Mouse (Mus musculus) kidney, embryonic 14.5 days (tissue): Measurements from ENCODE around the gene Olfr224. TPM values are rescaled to one million over a fixed set of nuclear protein-coding genes. Genes with fewer than 3 reads are reported as not detected.

ENCODE experiments used
- ATAC-seq: fragments of 200-750 bp; cut with Nextera tagmentation; 2 replicates; pipeline ENCODE4 v1.8.0; 2017; ENCODE audit warnings: moderate number of reproducible peaks, mild to moderate bottlenecking, moderate TSS enrichment, moderate library complexity; ENCODE audit not compliant: low FRiP score, low TSS enrichment
- H3K27ac ChIP-seq: fragments of 300-500 bp; sonication (generic); 2 replicates; pipeline ENCODE4 v1.5.1; 2014; ENCODE audit warnings: low read depth, mild to moderate bottlenecking, low read length, moderate library complexity, mixed read lengths
- H3K27me3 ChIP-seq: fragments of 300-500 bp; sonication (generic); 2 replicates; pipeline ENCODE4 v1.6.1; 2014; ENCODE audit warnings: mild to moderate bottlenecking, low read length; ENCODE audit not compliant: control insufficient read depth, insufficient read depth
- H3K36me3 ChIP-seq: fragments of 300-500 bp; sonication (generic); 2 replicates; pipeline ENCODE4 v1.6.1; 2014; ENCODE audit warnings: low read length, mixed read lengths; ENCODE audit not compliant: control insufficient read depth, insufficient read depth
- H3K4me1 ChIP-seq: fragments of 300-500 bp; sonication (generic); 2 replicates; pipeline ENCODE4 v1.6.1; 2014; ENCODE audit warnings: low read length, mixed read lengths; ENCODE audit not compliant: control insufficient read depth, insufficient read depth
- H3K4me2 ChIP-seq: fragments of 300-500 bp; sonication (generic); replicated peaks from 2 replicates; pipeline ENCODE4 v1.6.1; 2014; ENCODE audit warnings: low read depth, mild to moderate bottlenecking, low read length
- H3K4me3 ChIP-seq: fragments of 300-500 bp; sonication (generic); 2 replicates; pipeline ENCODE4 v1.5.1; 2014; ENCODE audit warnings: mild to moderate bottlenecking, low read length
- H3K9ac ChIP-seq: fragments of 300-500 bp; sonication (generic); 2 replicates; pipeline ENCODE4 v1.6.1; 2014; ENCODE audit warnings: low read depth, mild to moderate bottlenecking, low read length, moderate library complexity
- H3K9me3 ChIP-seq: fragments of 300-500 bp; sonication (generic); 2 replicates; pipeline ENCODE4 v1.6.1; 2016; ENCODE audit warnings: low read length; ENCODE audit not compliant: control insufficient read depth
- WGBS: fragments of 180-500 bp; shearing (Covaris S2); extraction: QIAGEN DNeasy Blood & Tissue Kit; methylation state at CpG from one replicate; pipeline ENCODE4 v1.1.7; 2014; 5-methylcytosine and 5-hydroxymethylcytosine counted together
- polyA plus RNA-seq: library from polyadenylated mRNA; unstranded; fragments of >200 nt; fragmentation: Nextera tagmentation; extraction: Ambion mirVana; gene quantifications from 2 replicates; pipeline ENCODE4 v1.2.1, GENCODE M21; 2014

Gene Olfr224
- not detected in 2 replicates for polyA plus RNA-seq

DNA sequence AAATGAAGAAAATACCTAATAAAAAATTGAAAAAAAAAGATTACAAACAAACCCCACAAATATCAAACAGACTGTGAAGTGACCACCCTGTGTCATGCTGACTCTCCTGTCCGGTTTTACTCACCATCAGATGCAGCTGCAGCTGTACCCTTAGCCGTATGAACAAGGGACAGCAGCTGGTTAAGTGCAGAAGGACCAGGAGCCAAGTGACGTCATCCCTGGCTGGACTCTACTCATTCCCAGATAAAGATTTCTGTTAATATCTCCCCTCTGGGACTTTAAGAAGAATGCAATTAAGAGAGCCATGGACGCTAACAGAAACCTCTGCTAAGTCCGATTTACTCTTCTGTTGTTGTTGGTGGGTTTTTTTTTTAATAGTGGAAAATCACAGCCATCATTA lies at the start of gene Olfr224:
Olfr224 (minus strand) TSS at position 149 of the 400 bp plus-strand sequence.
- Histone ChIP-seq H3K36me3 (no peaks in the 10 kb centered on the region), H3K9ac (no peak within 1 kb of the TSS), H3K4me3 (no peak within 1 kb of the TSS), H3K9me3 (no peaks in the 10 kb centered on the region), H3K4me2 (no peak within 1 kb of the TSS), H3K27me3 (no peaks in the 10 kb centered on the region), H3K4me1 (no peaks in the 10 kb centered on the region), H3K27ac (no peak within 1 kb of the TSS)
- WGBS, result 81% methylated on average over 5 of the region's 5 CpGs
- no peak for ATAC-seq

DNA sequence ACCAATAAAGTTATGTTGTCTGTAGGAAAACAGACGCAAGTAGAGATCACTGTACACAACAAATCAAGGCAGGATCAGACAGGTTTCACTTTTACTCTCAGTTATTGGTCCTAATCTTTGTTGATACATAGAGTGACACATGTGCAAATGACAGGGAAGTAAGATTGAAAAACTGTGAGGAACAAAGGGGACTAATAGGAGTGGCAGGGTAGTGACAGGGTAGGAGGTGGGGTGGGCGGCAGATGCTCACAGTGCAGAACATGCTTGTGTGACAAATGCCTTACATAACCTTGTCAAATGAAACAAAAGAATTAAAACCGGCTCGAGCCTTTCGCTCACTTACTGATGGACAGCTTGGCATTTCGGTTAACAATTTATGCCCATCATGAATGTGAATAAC lies 48.4 kb upstream of the Olfr224 start:
- no peaks in the 10 kb centered on the region for H3K27me3 ChIP-seq
- no peaks in the 10 kb centered on the region for H3K9me3 ChIP-seq
- WGBS, result 79% methylated on average over 6 of the region's 6 CpGs
- no peaks in the 10 kb centered on the region for H3K36me3 ChIP-seq
- no peak overlapping the region for H3K4me2 ChIP-seq
- H3K4me1 ChIP-seq, result no peaks in the 10 kb centered on the region
- no peak overlapping the region for H3K9ac ChIP-seq
- no peak overlapping the region for H3K27ac ChIP-seq
- H3K4me3 ChIP-seq, result no peak overlapping the region
- ATAC-seq, result no peak

GRCm38 (mm10) chr11:58618369-58618768 lies 48.0 kb upstream of the Olfr224 start:
- no peak overlapping the region for H3K4me2 ChIP-seq
- 77% methylated on average over 3 of the region's 3 CpGs for WGBS
- no peak overlapping the region for H3K27ac ChIP-seq

DNA sequence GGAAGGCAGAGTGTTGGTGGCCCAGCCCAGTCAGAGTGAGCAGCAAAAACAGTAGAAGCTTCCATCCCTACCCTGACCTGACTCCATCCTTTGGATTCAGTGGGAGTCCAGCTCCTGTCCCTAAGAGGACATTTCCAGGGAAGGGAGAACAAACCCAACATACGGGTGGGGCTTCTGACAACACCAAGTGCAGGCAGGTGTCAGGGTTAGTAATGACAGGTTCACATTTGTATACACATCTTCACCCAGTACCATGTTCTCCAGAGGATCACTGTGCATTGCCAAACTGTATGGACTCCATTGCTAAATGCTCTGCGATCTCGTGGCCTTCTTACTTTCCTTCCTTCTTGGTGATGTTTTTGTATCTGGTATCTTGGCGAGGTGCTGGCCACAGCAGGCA lies 45.6 kb upstream of the Olfr224 start, which contains the start of gene 2210407C18Rik:
2210407C18Rik (minus strand) TSS at position 101 of the 400 bp plus-strand sequence.
- no peak within 1 kb of the TSS for H3K27ac ChIP-seq
- no peaks in the 10 kb centered on the region for H3K36me3 ChIP-seq
- WGBS, result 95% methylated on average over 4 of the region's 4 CpGs
- H3K4me3 ChIP-seq, result no peak within 1 kb of the TSS
- H3K4me2 ChIP-seq, result no peak within 1 kb of the TSS
- no peaks in the 10 kb centered on the region for H3K4me1 ChIP-seq
- H3K9ac ChIP-seq, result no peak within 1 kb of the TSS
- no peaks in the 10 kb centered on the region for H3K27me3 ChIP-seq
- H3K9me3 ChIP-seq, result no peaks in the 10 kb centered on the region
- ATAC-seq, result no peak

More at GRCm38 (mm10) chr11:58618369-58618768, 48.0 kb upstream of the Olfr224 start:
- Histone ChIP-seq H3K9me3 (no peaks in the 10 kb centered on the region), H3K4me1 (no peaks in the 10 kb centered on the region), H3K9ac (no peak overlapping the region), H3K27me3 (no peaks in the 10 kb centered on the region), H3K4me3 (no peak overlapping the region), H3K36me3 (no peaks in the 10 kb centered on the region)
- no peak for ATAC-seq

DNA sequence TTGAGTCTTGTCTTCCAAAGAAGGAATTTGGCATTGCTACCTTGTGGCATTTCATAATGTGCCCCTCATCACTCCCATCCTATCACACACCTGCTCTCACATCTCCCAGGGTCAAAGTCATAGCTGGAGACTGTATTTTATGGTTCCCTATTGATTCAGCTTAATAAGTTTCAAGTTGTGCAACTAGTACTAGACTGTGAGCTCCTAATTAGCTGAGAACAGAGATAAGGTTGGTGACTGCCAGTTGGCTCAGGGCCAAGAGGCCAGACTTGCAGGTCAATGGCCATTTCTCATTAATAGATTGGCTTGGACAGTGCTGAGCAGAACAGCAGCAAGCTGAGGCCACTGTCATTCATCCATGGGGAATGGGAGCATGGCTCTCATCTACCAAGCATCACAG lies 44.2 kb upstream of the Olfr224 start:
- Histone ChIP-seq H3K9me3 (no peaks in the 10 kb centered on the region), H3K9ac (no peak overlapping the region), H3K4me2 (no peak overlapping the region), H3K4me3 (no peak overlapping the region), H3K4me1 (no peaks in the 10 kb centered on the region), H3K27ac (no peak overlapping the region), H3K27me3 (no peaks in the 10 kb centered on the region), H3K36me3 (no peaks in the 10 kb centered on the region)
- ATAC-seq, result no peak

DNA sequence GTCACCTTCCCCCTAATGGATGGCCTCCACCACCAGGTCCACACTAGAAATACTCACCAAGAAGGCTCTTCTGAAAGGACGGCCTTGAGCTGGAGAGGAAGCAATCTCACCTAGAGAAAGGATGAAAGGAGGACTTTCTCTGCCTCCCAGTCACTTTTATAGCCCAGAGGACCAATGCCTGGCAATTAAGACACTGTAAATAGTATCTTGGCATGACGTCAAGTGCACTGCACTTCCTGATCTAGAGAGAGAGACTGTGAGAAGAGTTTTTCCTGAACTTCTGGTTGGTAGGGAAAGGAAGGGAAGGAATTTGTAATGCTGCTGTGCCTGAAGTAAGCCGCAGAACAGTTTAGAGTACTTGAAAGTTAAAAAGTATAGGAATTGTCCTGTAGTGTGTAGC lies 43.0 kb upstream of the Olfr224 start:
- no peaks in the 10 kb centered on the region for H3K36me3 ChIP-seq
- no peaks in the 10 kb centered on the region for H3K27me3 ChIP-seq
- H3K4me3 ChIP-seq, result no peak overlapping the region
- H3K9me3 ChIP-seq, result no peaks in the 10 kb centered on the region
- H3K27ac ChIP-seq, result no peak overlapping the region
- H3K4me2 ChIP-seq, result no peak overlapping the region
- no peaks in the 10 kb centered on the region for H3K4me1 ChIP-seq
- H3K9ac ChIP-seq, result no peak overlapping the region
- WGBS, result 46% methylated on average over 3 of the region's 3 CpGs
- no peak for ATAC-seq

DNA sequence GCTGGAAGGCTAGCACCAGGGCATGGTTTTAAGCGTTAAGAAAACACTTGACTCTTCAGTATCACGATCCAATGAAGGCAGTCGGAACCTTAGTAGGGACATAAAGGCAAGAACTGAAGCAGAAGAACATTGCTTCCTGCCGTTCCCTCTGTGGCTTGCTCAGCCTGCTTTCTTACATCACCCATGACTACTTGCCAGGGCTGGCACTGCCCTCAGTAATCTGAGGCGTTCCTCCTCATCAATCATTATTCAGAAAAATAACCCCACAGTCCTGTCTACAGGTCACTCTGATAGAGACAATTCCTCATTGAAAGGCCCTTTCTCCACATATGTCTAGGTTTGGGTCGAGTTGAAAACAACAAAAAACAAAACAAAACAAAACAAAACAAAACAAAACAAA lies 36.7 kb upstream of the Olfr224 start:
- 72% methylated on average over 6 of the region's 6 CpGs for WGBS
- H3K36me3 ChIP-seq, result no peaks in the 10 kb centered on the region
- H3K9me3 ChIP-seq, result 0 out of 2 replicates have a peak, but pooled peaks cover 2% of the 10 kb centered on the region
- H3K4me3 ChIP-seq, result no peak overlapping the region
- H3K27me3 ChIP-seq, result no peaks in the 10 kb centered on the region
- no peaks in the 10 kb centered on the region for H3K4me1 ChIP-seq
- no peak overlapping the region for H3K27ac ChIP-seq
- ATAC-seq, result no peak
- H3K4me2 ChIP-seq, result no peak overlapping the region
- H3K9ac ChIP-seq, result no peak overlapping the region

DNA sequence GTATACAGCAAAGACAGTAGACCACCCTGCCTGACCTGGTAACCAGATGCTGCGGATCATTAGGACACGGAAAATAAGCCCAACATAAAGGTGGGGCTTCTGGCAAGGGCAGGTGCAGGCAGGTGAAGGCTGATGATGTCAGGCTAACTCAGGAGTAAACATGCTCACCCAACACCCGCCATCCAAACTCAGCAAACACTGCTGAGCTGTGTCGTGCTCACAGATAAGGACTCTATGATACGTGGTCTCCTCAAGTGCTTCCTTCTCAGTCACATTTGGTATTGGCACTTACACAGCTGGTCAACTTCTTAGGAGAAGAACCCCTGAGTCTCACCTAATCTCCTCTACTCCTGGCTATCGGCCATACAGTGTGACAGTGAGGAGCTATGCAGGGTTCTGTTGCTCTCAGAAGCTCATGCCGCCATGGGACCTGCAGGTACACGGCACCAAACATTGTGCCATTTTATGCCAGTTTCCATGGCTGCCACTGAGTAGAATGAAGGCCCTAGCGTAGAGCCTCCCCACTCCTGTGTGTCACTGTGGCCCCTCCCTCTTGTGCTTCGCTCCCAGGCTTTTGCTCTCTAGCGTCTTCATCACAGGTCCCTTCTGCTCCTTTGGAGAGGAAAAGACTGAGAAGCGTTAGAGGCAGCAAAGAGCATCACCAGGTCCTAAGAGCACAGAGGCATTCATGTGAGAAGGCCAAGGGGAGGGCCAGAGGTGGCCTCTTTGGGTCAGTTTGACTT lies 36.0 kb upstream of the Olfr224 start:
- no peak for ATAC-seq
- Histone ChIP-seq H3K36me3 (no peaks in the 10 kb centered on the region), H3K4me3 (no peak overlapping the region), H3K4me2 (no peak overlapping the region), H3K27ac (no peak overlapping the region), H3K9ac (no peak overlapping the region), H3K4me1 (no peaks in the 10 kb centered on the region), H3K9me3 (0 out of 2 replicates have a peak, but pooled peaks cover 2% of the 10 kb centered on the region), H3K27me3 (no peaks in the 10 kb centered on the region)
- WGBS, result 84% methylated on average over 12 of the region's 12 CpGs

DNA sequence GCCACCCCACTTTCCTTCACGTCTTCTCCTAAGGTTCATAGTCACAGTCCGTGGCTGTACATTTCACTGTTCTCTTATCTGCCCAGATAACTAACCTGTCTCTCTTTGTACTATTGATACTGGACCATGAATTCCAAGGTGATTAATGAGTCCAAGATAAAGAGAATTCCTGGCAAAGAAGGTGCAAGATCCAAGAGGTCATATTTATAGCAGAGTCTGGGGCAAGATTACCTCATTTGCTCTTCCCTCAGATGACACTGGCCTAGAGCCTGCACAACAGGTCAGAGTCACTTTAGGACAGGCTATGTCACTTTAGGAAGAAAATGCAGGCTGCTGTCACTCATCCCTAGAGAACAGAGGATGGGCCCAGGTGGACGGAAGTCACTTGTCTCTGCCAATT lies 34.9 kb upstream of the Olfr224 start:
- Histone ChIP-seq H3K9ac (no peak overlapping the region), H3K27me3 (no peaks in the 10 kb centered on the region), H3K4me1 (no peaks in the 10 kb centered on the region), H3K27ac (no peak overlapping the region), H3K36me3 (no peaks in the 10 kb centered on the region), H3K4me2 (no peak overlapping the region), H3K4me3 (no peak overlapping the region), H3K9me3 (0 out of 2 replicates have a peak, but pooled peaks cover 2% of the 10 kb centered on the region)
- WGBS, result 78% methylated on average over 3 of the region's 3 CpGs
- no peak for ATAC-seq
